Mouse (Mus musculus): ENCODE measurements around the gene Mfsd12.

The Mfsd12 gene

GRCm38 (mm10) chr10:81356991-81357844 lies at the start of gene Mfsd12:
Mfsd12 (plus strand) TSS chr10:81357491.
- peak; percentile 81 to 90 for DNase-seq (ENCODE audit: low spot score in 2 of 2)

- DNase-seq (ENCODE audit: low spot score in 2 of 2), result no peak
Observed at GRCm38 (mm10) chr10:81309571-81309970, 47.7 kb upstream of the Mfsd12 start.

- no peak for DNase-seq (ENCODE audit: low spot score in 2 of 2)
Observed at GRCm38 (mm10) chr10:81313581-81313980, 43.7 kb upstream of the Mfsd12 start.

- DNase-seq (ENCODE audit: low spot score in 2 of 2), result no peak
Observed at GRCm38 (mm10) chr10:81314201-81314600, 43.1 kb upstream of the Mfsd12 start.

GRCm38 (mm10) chr10:81315587-81315986 lies 41.7 kb upstream of the Mfsd12 start:
- no peak for DNase-seq (ENCODE audit: low spot score in 2 of 2)

- DNase-seq (ENCODE audit: low spot score in 2 of 2), result no peak
Observed at GRCm38 (mm10) chr10:81316338-81317060, 40.8 kb upstream of the Mfsd12 start.

GRCm38 (mm10) chr10:81317273-81317672 lies 40.0 kb upstream of the Mfsd12 start:
- no peak for DNase-seq (ENCODE audit: low spot score in 2 of 2)

- no peak for DNase-seq (ENCODE audit: low spot score in 2 of 2)
Observed at GRCm38 (mm10) chr10:81318589-81319329, 38.5 kb upstream of the Mfsd12 start.

- DNase-seq (ENCODE audit: low spot score in 2 of 2), result no peak
Observed at GRCm38 (mm10) chr10:81319330-81319699, 38.0 kb upstream of the Mfsd12 start.

- no peak for DNase-seq (ENCODE audit: low spot score in 2 of 2)
Observed at GRCm38 (mm10) chr10:81319741-81320549, 37.3 kb upstream of the Mfsd12 start.

- peak; percentile 99 to 100 for DNase-seq (ENCODE audit: low spot score in 2 of 2)
Observed at GRCm38 (mm10) chr10:81320550-81321347, 36.5 kb upstream of the Mfsd12 start, which contains the start of gene Cactin. Cactin (plus strand) TSS chr10:81321103.

GRCm38 (mm10) chr10:81321436-81321835 lies 35.9 kb upstream of the Mfsd12 start:
- DNase-seq (ENCODE audit: low spot score in 2 of 2), result no peak

- DNase-seq (ENCODE audit: low spot score in 2 of 2), result no peak
Observed at GRCm38 (mm10) chr10:81322444-81322843, 34.8 kb upstream of the Mfsd12 start.

GRCm38 (mm10) chr10:81323141-81323775 lies 34.0 kb upstream of the Mfsd12 start:
- DNase-seq (ENCODE audit: low spot score in 2 of 2), result no peak

- DNase-seq (ENCODE audit: low spot score in 2 of 2), result no peak
Observed at GRCm38 (mm10) chr10:81323791-81324530, 33.3 kb upstream of the Mfsd12 start.

- DNase-seq (ENCODE audit: low spot score in 2 of 2), result no peak
Observed at GRCm38 (mm10) chr10:81325176-81325575, 32.1 kb upstream of the Mfsd12 start.

GRCm38 (mm10) chr10:81325781-81326180 lies 31.5 kb upstream of the Mfsd12 start:
- no peak for DNase-seq (ENCODE audit: low spot score in 2 of 2)

GRCm38 (mm10) chr10:81326858-81327257 lies 30.4 kb upstream of the Mfsd12 start:
- no peak for DNase-seq (ENCODE audit: low spot score in 2 of 2)

- no peak for DNase-seq (ENCODE audit: low spot score in 2 of 2)
Observed at GRCm38 (mm10) chr10:81327959-81328358, 29.3 kb upstream of the Mfsd12 start.
